Comparison of ENCODE assay signal across 19 mouse cellular contexts in the genomic region with DNA sequence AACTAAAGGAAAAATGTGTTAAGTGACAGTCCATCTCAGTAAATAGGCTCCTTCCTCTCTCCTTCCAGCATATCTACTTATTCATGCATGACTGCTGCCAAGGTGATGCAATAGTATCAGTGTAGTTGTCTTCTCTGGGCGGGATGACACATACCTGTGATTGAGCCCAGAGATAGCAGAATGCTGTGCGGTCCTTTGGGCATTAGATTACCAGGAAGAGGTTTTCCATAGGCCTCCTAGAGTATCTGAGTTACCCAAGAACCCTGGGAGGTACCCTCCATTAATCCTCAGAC. TPM values are rescaled to one million over a fixed set of nuclear protein-coding genes. Genes with fewer than 3 reads are reported as not detected.
DNase-seq lines count a peak whose midpoint lies in the region; ATAC-seq and TF ChIP-seq lines count a peak whose summit lies in the region.
"Had no signal": no experiment of that assay in that cellular context is flagged by ENCODE, and none has a peak within 500 bp of the region (broad histone marks: within the 10 kb centered on the region; RNA-seq: fewer than 3 reads in every experiment).

No protein-coding gene starts in this region.

- no peaks in the 10 kb centered on the region for H3K4me1 ChIP-seq in midbrain, embryonic 16.5 days (ENCODE audit: control insufficient read depth, insufficient read depth, low read length)
- H3K4me1 ChIP-seq in midbrain, embryonic 15.5 days = no peaks in the 10 kb centered on the region
- H3K4me1 ChIP-seq: forebrain, embryonic 15.5 days; heart, embryonic 15.5 days had no signal

- 64% methylated on average over 2 of the region's 2 CpGs for WGBS in midbrain, embryonic 16.5 days
- 64% methylated on average over 2 of the region's 2 CpGs for WGBS in midbrain, embryonic 15.5 days

- H3K79me2 ChIP-seq in C2C12 (ENCODE audit: control insufficient read depth, insufficient read depth) = no peaks in the 10 kb centered on the region

- TF ChIP-seq CTCF in C2C12 (IDR thresholded peaks at IDR 0.05; ENCODE audit: control insufficient read depth, insufficient read depth, insufficient read length) = no peak
- no peak for TF ChIP-seq CTCF in Patski (IDR thresholded peaks at IDR 0.05)

- POLR2A ChIA-PET in Patski (lab: Charles Lee) = no interaction called here

- DNase-seq in 416B (ENCODE audit: low read depth) (peak; percentile 21), Patski (ENCODE audit: low read depth, low spot score) (no peak)
- DNase-seq in splenic B cell, adult 2 months (ENCODE audit: low read depth, low spot score) = peak; percentile 51
- DNase-seq in kidney, adult 8-10 months = no peak
- DNase-seq: adrenal gland, adult 8-10 months; adrenal gland, postnatal 36 days; cerebellum, adult 2 months; gastrocnemius, postnatal 10 days; heart, adult 2 months; heart, postnatal 14 days had no signal

- no peaks in the 10 kb centered on the region for H3K9me3 ChIP-seq in midbrain, embryonic 16.5 days (replicated peaks; ENCODE audit: control insufficient read depth, low read length, poor library complexity, severe bottlenecking)
- H3K9me3 ChIP-seq in midbrain, embryonic 15.5 days = no peaks in the 10 kb centered on the region
- H3K9me3 ChIP-seq: forebrain, embryonic 15.5 days; heart, embryonic 15.5 days; hindbrain, embryonic 10.5 days had no signal

- peak; percentile 44 for ATAC-seq in Patski
- no peak for ATAC-seq in midbrain, embryonic 16.5 days
- no peak for ATAC-seq in midbrain, embryonic 15.5 days (replicated peaks)
- ATAC-seq: forebrain, embryonic 15.5 days; intestine, embryonic 16.5 days had no signal

- CTCF ChIA-PET in Patski (lab: Charles Lee) = no interaction called here

- no peak overlapping the region for H3K4me3 ChIP-seq in C2C12 (ENCODE audit: insufficient read depth, poor library complexity, severe bottlenecking)
- no peak overlapping the region for H3K4me3 ChIP-seq in midbrain, embryonic 16.5 days (ENCODE audit: low read depth, low read length)
- H3K4me3 ChIP-seq in midbrain, embryonic 15.5 days = no peak overlapping the region
- H3K4me3 ChIP-seq: forebrain, embryonic 15.5 days; heart, adult 2 months; heart, embryonic 15.5 days; hindbrain, embryonic 10.5 days had no signal

- no peak overlapping the region for H3ac ChIP-seq in C2C12 (ENCODE audit: control insufficient read depth, insufficient read length, low read depth)

- no peaks in the 10 kb centered on the region for H3K27me3 ChIP-seq in C2C12 (ENCODE audit: control insufficient read depth, insufficient read depth, insufficient read length)
- H3K27me3 ChIP-seq in Patski = no peaks in the 10 kb centered on the region
- H3K27me3 ChIP-seq in splenic B cell, adult 2 months (ENCODE audit: control insufficient read depth, insufficient read depth, low read length, poor library complexity, severe bottlenecking) = no peaks in the 10 kb centered on the region; the same call in 1 of the 2 replicates
- H3K27me3 ChIP-seq in midbrain, embryonic 16.5 days (ENCODE audit: control insufficient read depth, insufficient read depth, low read depth, low read length) = no peaks in the 10 kb centered on the region
- H3K27me3 ChIP-seq in midbrain, embryonic 15.5 days (replicated peaks) = no peaks in the 10 kb centered on the region
- H3K27me3 ChIP-seq: forebrain, embryonic 15.5 days; heart, embryonic 15.5 days had no signal

- no peak overlapping the region for H3K4me2 ChIP-seq in midbrain, embryonic 16.5 days (ENCODE audit: low read length)
- H3K4me2 ChIP-seq in midbrain, embryonic 15.5 days = no peak overlapping the region
- H3K4me2 ChIP-seq: forebrain, embryonic 15.5 days; heart, embryonic 11.5 days; heart, embryonic 15.5 days; hindbrain, embryonic 14.5 days had no signal

- H3K27ac ChIP-seq in midbrain, embryonic 16.5 days (ENCODE audit: low read length) = no peak overlapping the region
- no peak overlapping the region for H3K27ac ChIP-seq in midbrain, embryonic 15.5 days
- H3K27ac ChIP-seq: forebrain, embryonic 15.5 days; heart, adult 2 months; heart, embryonic 15.5 days; hindbrain, embryonic 10.5 days; hindbrain, embryonic 14.5 days had no signal

- H3K9ac ChIP-seq in midbrain, embryonic 16.5 days (ENCODE audit: low read depth, low read length) = no peak overlapping the region
- H3K9ac ChIP-seq in midbrain, embryonic 15.5 days = no peak overlapping the region
- H3K9ac ChIP-seq: forebrain, embryonic 15.5 days; heart, embryonic 15.5 days; hindbrain, embryonic 14.5 days had no signal

- no peaks in the 10 kb centered on the region for H3K36me3 ChIP-seq in C2C12 (ENCODE audit: control insufficient read depth, insufficient read depth)
- no peaks in the 10 kb centered on the region for H3K36me3 ChIP-seq in splenic B cell, adult 2 months (ENCODE audit: control insufficient read depth, insufficient read depth, low read length, poor library complexity, severe bottlenecking)
- H3K36me3 ChIP-seq in midbrain, embryonic 16.5 days (ENCODE audit: control insufficient read depth, insufficient read depth, low read length) = no peaks in the 10 kb centered on the region
- H3K36me3 ChIP-seq in midbrain, embryonic 15.5 days (replicated peaks) = no peaks in the 10 kb centered on the region
- H3K36me3 ChIP-seq: forebrain, embryonic 15.5 days; heart, embryonic 15.5 days; hindbrain, embryonic 10.5 days had no signal

- in situ Hi-C loops in Patski (cut with MboI; ENCODE audit: low pct_unique_long_range_greater_than_20kb) = no loop called here

- H3K79me3 ChIP-seq in C2C12 (ENCODE audit: low read depth) = no peaks in the 10 kb centered on the region

TF ChIP-seq in C2C12, 6 proteins besides CTCF, POLR2A, EP300 and RAD21:
- TF ChIP-seq CEBPB (IDR thresholded peaks at IDR 0.05; ENCODE audit: low read depth) (peak; percentile 86), FOSL1 (IDR thresholded peaks at IDR 0.05; ENCODE audit: insufficient read depth, low read length, poor library complexity, severe bottlenecking) (no peak), MAX (IDR thresholded peaks at IDR 0.05) (no peak)

RNA-seq across cellular contexts. Expression of a gene that starts 27.6 kb away (rescaled TPM):
- polyA plus RNA-seq in C2C12 (2012; fragmentation: generic; extraction: Trizol) (4.3 TPM), Patski (2021) (13.7 TPM)
- 3.0 and 3.4 TPM in 2 replicates for polyA plus RNA-seq in midbrain, embryonic 16.5 days (2015; fragmentation: Nextera tagmentation; extraction: Ambion mirVana)
- 2.3 and 3.2 TPM in 2 replicates for polyA plus RNA-seq in midbrain, embryonic 15.5 days (2015; fragmentation: Nextera tagmentation; extraction: Ambion mirVana)

Comparison
In these comparisons a context has a peak if more than half of its experiments do, and no peak if none do; other contexts are left out.
1. DNase-seq: peak in 416B (single experiment) and splenic B cell, adult 2 months (single experiment); none in Patski (single experiment) and kidney, adult 8-10 months (0 of 2).